Mouse (Mus musculus) neural tube, embryonic 14.5 days (tissue): Measurements from ENCODE around the gene Morc1. TPM values are rescaled to one million over a fixed set of nuclear protein-coding genes. Genes with fewer than 3 reads are reported as not detected.

Experiments
- ATAC-seq: fragments of 200-750 bp; cut with Nextera tagmentation; 2 replicates; pipeline ENCODE4 v1.8.0; 2017; ENCODE audit warnings: low read depth, mild to moderate bottlenecking, moderate TSS enrichment, moderate library complexity
- H3K27ac ChIP-seq: fragments of 300-500 bp; sonication (generic); 2 replicates; pipeline ENCODE4 v1.5.1; 2014; ENCODE audit warnings: low read depth, mild to moderate bottlenecking, control low read depth, low read length, moderate library complexity, mixed read lengths
- H3K27me3 ChIP-seq: fragments of 300-500 bp; sonication (generic); 2 replicates; pipeline ENCODE4 v1.6.1; 2014; ENCODE audit warnings: low read length; ENCODE audit not compliant: control insufficient read depth, insufficient read depth
- H3K36me3 ChIP-seq: fragments of 300-500 bp; sonication (generic); 2 replicates; pipeline ENCODE4 v1.6.1; 2014; ENCODE audit warnings: low read length, mixed read lengths; ENCODE audit not compliant: control insufficient read depth, insufficient read depth
- H3K4me1 ChIP-seq: fragments of 300-500 bp; sonication (generic); 2 replicates; pipeline ENCODE4 v1.6.1; 2014; ENCODE audit warnings: low read length; ENCODE audit not compliant: control insufficient read depth, insufficient read depth
- H3K4me2 ChIP-seq: fragments of 300-500 bp; sonication (generic); 2 replicates; pipeline ENCODE4 v1.6.1; 2014; ENCODE audit warnings: mild to moderate bottlenecking, low read depth, low read length, control low read depth
- H3K4me3 ChIP-seq: fragments of 300-500 bp; sonication (generic); 2 replicates; pipeline ENCODE4 v1.5.1; 2014; ENCODE audit warnings: low read depth, low read length, control low read depth, mixed read lengths
- H3K9ac ChIP-seq: fragments of 300-500 bp; sonication (generic); replicated peaks from 2 replicates; pipeline ENCODE4 v1.6.1; 2014; ENCODE audit warnings: low read depth, mild to moderate bottlenecking, control low read depth, low read length, mixed read lengths
- H3K9me3 ChIP-seq: fragments of 300-500 bp; sonication (generic); 2 replicates; pipeline ENCODE4 v1.6.1; 2016; ENCODE audit warnings: low read length; ENCODE audit not compliant: control insufficient read depth
- WGBS: fragments of 180-500 bp; shearing (Covaris S2); extraction: QIAGEN DNeasy Blood & Tissue Kit; methylation state at CpG from one replicate; pipeline ENCODE4 v1.1.7; 2014; 5-methylcytosine and 5-hydroxymethylcytosine counted together
- polyA plus RNA-seq: library from polyadenylated mRNA; unstranded; fragments of >200 nt; fragmentation: Nextera tagmentation; extraction: Ambion mirVana; gene quantifications from 2 replicates; pipeline ENCODE4 v1.2.1, GENCODE M21; 2014

The Morc1 gene
- polyA plus RNA-seq, 1 experiment from 2014 or later = 0.15 TPM

GRCm38 (mm10) chr16:48630466-48630865 lies 199.4 kb downstream of the Morc1 start:
- Histone ChIP-seq H3K4me1 (no peaks in the 10 kb centered on the region), H3K27ac (no peak overlapping the region), H3K27me3 (no peaks in the 10 kb centered on the region), H3K9me3 (no peaks in the 10 kb centered on the region), H3K9ac (no peak overlapping the region), H3K4me2 (no peak overlapping the region), H3K4me3 (no peak overlapping the region), H3K36me3 (no peaks in the 10 kb centered on the region)
- ATAC-seq = no peak
- WGBS = 38% methylated on average over 8 of the region's 8 CpGs

DNA sequence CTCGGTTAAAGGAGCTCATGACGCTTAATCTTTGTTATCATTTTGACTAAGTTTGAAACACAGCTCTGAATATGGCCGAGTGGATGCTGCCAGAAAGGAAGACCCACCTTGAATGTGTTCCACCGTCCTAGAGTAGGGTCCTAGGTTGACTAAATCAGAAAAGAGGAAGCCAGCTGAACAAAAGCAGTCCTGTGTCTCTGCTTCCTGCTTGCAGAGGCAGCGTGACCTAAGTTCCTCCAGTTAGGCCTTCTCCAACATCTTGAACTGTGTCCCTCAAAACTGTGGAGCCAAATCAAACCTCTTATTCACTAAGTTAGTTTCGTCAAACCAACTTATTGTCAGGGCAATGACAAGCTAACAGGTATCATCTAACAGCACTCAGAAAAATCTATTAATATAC lies 201.3 kb downstream of the Morc1 start:
- H3K27ac ChIP-seq = no peak overlapping the region
- no peaks in the 10 kb centered on the region for H3K4me1 ChIP-seq
- no peaks in the 10 kb centered on the region for H3K9me3 ChIP-seq
- no peak overlapping the region for H3K4me3 ChIP-seq
- no peaks in the 10 kb centered on the region for H3K36me3 ChIP-seq
- no peak for ATAC-seq
- no peak overlapping the region for H3K9ac ChIP-seq
- no peak overlapping the region for H3K4me2 ChIP-seq
- H3K27me3 ChIP-seq = no peaks in the 10 kb centered on the region
- 90% methylated on average over 6 of the region's 6 CpGs for WGBS

DNA sequence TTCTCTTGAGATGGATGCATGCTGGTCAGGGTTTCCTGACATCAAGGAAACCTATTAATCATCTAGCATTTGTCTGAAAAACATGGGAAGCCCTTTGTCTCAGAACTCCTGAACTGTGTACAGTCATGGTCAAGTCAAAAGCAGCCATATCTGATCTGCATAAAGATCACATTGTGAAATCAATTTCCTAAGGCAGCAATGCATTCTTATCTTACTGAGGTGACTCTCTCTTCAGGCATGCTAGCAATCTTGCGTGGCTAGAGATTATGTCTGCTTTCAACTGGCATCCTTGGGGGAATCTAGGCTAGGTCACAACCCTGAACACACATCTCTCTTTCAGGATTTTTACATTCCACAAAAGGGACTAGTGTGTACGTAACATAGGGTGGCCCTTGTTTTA lies 215.2 kb downstream of the Morc1 start:
- Histone ChIP-seq H3K36me3 (no peaks in the 10 kb centered on the region), H3K9me3 (no peaks in the 10 kb centered on the region), H3K27me3 (no peaks in the 10 kb centered on the region), H3K27ac (no peak overlapping the region), H3K4me1 (no peaks in the 10 kb centered on the region), H3K4me2 (no peak overlapping the region), H3K9ac (no peak overlapping the region), H3K4me3 (no peak overlapping the region)
- ATAC-seq = no peak
- WGBS = 87% methylated on average over 2 of the region's 2 CpGs

DNA sequence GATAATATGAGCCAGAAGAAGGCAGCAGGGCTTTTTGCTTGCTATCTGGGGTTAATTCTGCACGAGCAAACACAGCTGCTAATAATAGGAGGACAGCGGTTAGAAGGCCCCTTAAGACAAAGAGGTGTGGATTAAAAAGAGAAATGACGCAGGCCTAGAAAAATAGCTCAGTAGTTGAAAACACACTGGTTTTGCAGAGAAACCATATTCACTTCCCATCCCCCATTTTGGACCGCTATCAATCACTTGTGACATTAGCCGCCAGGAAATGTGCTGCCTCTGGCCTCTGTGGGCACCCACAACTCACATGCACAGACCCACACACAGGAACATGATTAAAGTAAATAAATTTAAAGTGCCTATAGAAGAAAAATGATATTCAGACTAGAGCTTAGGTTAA lies 240.7 kb downstream of the Morc1 start:
- H3K9me3 ChIP-seq = no peaks in the 10 kb centered on the region
- H3K27ac ChIP-seq = no peak overlapping the region
- H3K4me2 ChIP-seq = no peak overlapping the region
- no peak for ATAC-seq
- H3K4me1 ChIP-seq = no peaks in the 10 kb centered on the region
- no peak overlapping the region for H3K9ac ChIP-seq
- no peaks in the 10 kb centered on the region for H3K36me3 ChIP-seq
- 72% methylated on average over 5 of the region's 5 CpGs for WGBS
- no peak overlapping the region for H3K4me3 ChIP-seq
- no peaks in the 10 kb centered on the region for H3K27me3 ChIP-seq

GRCm38 (mm10) chr16:48672664-48673063 lies 241.6 kb downstream of the Morc1 start:
- no peaks in the 10 kb centered on the region for H3K4me1 ChIP-seq
- no peak overlapping the region for H3K9ac ChIP-seq
- H3K4me2 ChIP-seq = no peak overlapping the region
- no peak overlapping the region for H3K4me3 ChIP-seq
- H3K27ac ChIP-seq = no peak overlapping the region
- ATAC-seq = no peak
- H3K27me3 ChIP-seq = no peaks in the 10 kb centered on the region
- 82% methylated on average over 3 of the region's 3 CpGs for WGBS
- no peaks in the 10 kb centered on the region for H3K9me3 ChIP-seq
- no peaks in the 10 kb centered on the region for H3K36me3 ChIP-seq

DNA sequence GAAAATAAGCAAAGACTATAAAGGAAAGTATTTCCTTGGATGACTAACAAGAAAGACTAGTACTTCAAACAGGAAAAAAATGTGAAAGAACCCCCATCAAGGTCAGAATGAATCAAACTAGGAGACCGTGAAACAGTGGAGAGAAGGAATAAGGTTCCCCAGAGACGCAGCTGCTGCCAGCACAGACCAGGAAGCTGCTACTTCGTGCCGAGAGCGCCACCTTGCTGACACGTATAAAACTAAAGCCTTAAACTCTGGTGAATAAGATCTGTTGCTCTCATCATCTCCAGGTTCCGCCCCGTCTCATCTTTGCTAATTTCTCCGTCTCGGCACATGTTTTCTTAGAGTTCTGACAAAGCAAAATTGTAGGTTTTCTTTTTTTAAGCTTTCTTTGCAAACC lies 244.6 kb downstream of the Morc1 start:
- no peaks in the 10 kb centered on the region for H3K4me1 ChIP-seq
- no peak overlapping the region for H3K4me2 ChIP-seq
- no peaks in the 10 kb centered on the region for H3K9me3 ChIP-seq
- WGBS = 21% methylated on average over 10 of the region's 10 CpGs
- peak; percentile 95 for ATAC-seq
- H3K27ac ChIP-seq = no peak overlapping the region
- H3K27me3 ChIP-seq = no peaks in the 10 kb centered on the region
- H3K9ac ChIP-seq = no peak overlapping the region
- H3K36me3 ChIP-seq = no peaks in the 10 kb centered on the region
- H3K4me3 ChIP-seq = no peak overlapping the region

GRCm38 (mm10) chr16:48676205-48676604 lies 245.2 kb downstream of the Morc1 start:
- Histone ChIP-seq H3K9me3 (no peaks in the 10 kb centered on the region), H3K4me3 (no peak overlapping the region), H3K27ac (no peak overlapping the region), H3K9ac (no peak overlapping the region), H3K4me2 (no peak overlapping the region), H3K36me3 (no peaks in the 10 kb centered on the region), H3K27me3 (no peaks in the 10 kb centered on the region), H3K4me1 (no peaks in the 10 kb centered on the region)
- ATAC-seq = 0 out of 2 replicates have a peak, but pooled peaks have one; percentile 38
- 83% methylated on average over 2 of the region's 2 CpGs for WGBS

DNA sequence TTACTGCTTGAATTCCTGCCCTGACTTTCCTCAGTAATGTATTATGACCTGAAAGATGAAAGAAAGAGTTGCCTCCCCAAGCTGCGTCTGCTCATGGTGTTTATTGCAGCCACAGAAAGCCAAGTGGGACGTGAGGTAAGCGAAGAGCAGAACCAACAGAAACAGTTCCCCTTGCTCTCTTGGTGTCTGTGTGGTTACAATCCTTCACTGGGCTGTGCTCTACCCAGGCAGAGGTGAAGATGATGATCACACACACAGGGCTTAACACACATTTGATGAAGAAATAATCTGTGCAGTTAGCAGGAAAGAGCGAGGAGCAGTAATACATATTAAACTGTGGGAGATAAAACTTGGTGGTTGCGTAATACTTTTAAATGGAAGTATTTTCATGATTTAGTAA lies 246.3 kb downstream of the Morc1 start:
- Histone ChIP-seq H3K4me2 (no peak overlapping the region), H3K9ac (no peak overlapping the region), H3K4me1 (no peaks in the 10 kb centered on the region), H3K36me3 (no peaks in the 10 kb centered on the region), H3K27ac (no peak overlapping the region), H3K27me3 (no peaks in the 10 kb centered on the region), H3K9me3 (no peaks in the 10 kb centered on the region), H3K4me3 (no peak overlapping the region)
- WGBS = 79% methylated on average over 5 of the region's 5 CpGs
- no peak for ATAC-seq

DNA sequence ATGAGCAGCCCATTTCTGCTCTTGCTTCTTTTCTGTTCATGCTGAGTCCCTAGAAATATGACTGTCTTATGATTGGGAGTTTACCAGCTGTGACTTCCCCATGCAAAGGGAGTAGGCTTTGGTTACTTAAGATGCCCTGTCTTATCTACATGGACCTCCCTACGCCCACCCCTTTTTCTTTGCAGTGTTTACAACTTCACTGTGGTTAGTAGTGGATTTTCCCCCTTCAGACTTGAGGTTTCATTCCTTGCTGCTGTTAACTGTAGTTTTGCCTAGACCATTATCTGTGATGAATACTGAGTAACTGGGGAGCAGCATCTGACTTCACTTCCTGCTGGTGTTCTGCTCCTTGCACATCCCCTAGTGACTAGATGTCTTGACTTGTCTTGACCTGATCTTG lies 247.0 kb downstream of the Morc1 start:
- Histone ChIP-seq H3K9ac (no peak overlapping the region), H3K27ac (no peak overlapping the region), H3K4me2 (no peak overlapping the region), H3K4me1 (no peaks in the 10 kb centered on the region), H3K36me3 (no peaks in the 10 kb centered on the region), H3K27me3 (no peaks in the 10 kb centered on the region), H3K4me3 (no peak overlapping the region), H3K9me3 (no peaks in the 10 kb centered on the region)
- WGBS = 96% methylated on average over 1 of the region's 1 CpGs
- ATAC-seq = no peak
